Mouse (Mus musculus): ENCODE measurements around the gene Armc12. TPM values are rescaled to one million over a fixed set of nuclear protein-coding genes. Genes with fewer than 3 reads are reported as not detected.

Armc12 gene
- polyA plus RNA-seq, 3 experiments from 2014 or later: 0.46 to 0.78 TPM; not detected in 1

Other genes with a start within 250 kb of the Armc12 start
- gene Fance, start 217.3 kb upstream of the Armc12 start, polyA plus RNA-seq (2017; shearing (Covaris generic)): 1 to 10 TPM; 3.2 to 8.3 (median 6.6) TPM
- 100 to 1,000 TPM; 514 to 941 (median 691) TPM for gene Rpl10a, start 202.3 kb upstream of the Armc12 start, polyA plus RNA-seq (2017; shearing (Covaris generic))
- not detected for gene Tead3, start 180.0 kb upstream of the Armc12 start, polyA plus RNA-seq (2017; shearing (Covaris generic))
- under 1 TPM in 2 of 3 experiments, not detected in 1; 0.24 to 0.39 TPM for gene Tulp1, start 165.6 kb upstream of the Armc12 start, polyA plus RNA-seq (2017; shearing (Covaris generic))
- 10 to 100 TPM; 19.3 to 24.5 (median 20.4) TPM for gene Fkbp5, start 13.3 kb upstream of the Armc12 start, polyA plus RNA-seq (2017; shearing (Covaris generic))
- not detected for gene Clpsl2, start 18.6 kb downstream of the Armc12 start, polyA plus RNA-seq (2017; shearing (Covaris generic))
- not detected for gene Clps, start 30.0 kb downstream of the Armc12 start, polyA plus RNA-seq (2017; shearing (Covaris generic))
- 1 to 10 TPM; 1.0 to 2.0 (median 1.9) TPM for gene Lhfpl5, start 44.8 kb downstream of the Armc12 start, polyA plus RNA-seq (2017; shearing (Covaris generic))
- 100 to 1,000 TPM; 164 to 225 (median 209) TPM for gene Srpk1, start 91.9 kb downstream of the Armc12 start, polyA plus RNA-seq (2017; shearing (Covaris generic))
- gene Slc26a8, start 159.4 kb downstream of the Armc12 start, polyA plus RNA-seq (2017; shearing (Covaris generic)): under 1 TPM; 0.21 to 0.88 (median 0.87) TPM
- 10 to 100 TPM; 17.7 to 24.5 (median 24.2) TPM for gene Mapk14, start 160.5 kb downstream of the Armc12 start, polyA plus RNA-seq (2017; shearing (Covaris generic))
- 10 to 100 TPM in 2 of 3 experiments, 1 to 10 TPM in 1; 6.0 to 13.5 (median 11.2) TPM for gene AC170998.1, start 195.3 kb downstream of the Armc12 start, polyA plus RNA-seq (2017; shearing (Covaris generic))
- not detected for gene Mapk13, start 238.5 kb downstream of the Armc12 start, polyA plus RNA-seq (2017; shearing (Covaris generic))